Mouse (Mus musculus): ENCODE results near the gene Bloc1s3.

GRCm38 (mm10) chr7:19466602-19467145 is 41.5 kb downstream of the Bloc1s3 start:
- no peak for TF ChIP-seq CTCF (IDR thresholded peaks at IDR 0.05; ENCODE audit: low read depth)
- TF ChIP-seq EP300 (IDR thresholded peaks at IDR 0.05; ENCODE audit: low read depth) = no peak
